Mouse (Mus musculus) limb, embryonic 13.5 days (tissue): ENCODE results near the gene A4galt. TPM values are rescaled to one million over a fixed set of nuclear protein-coding genes. Genes with fewer than 3 reads are reported as not detected.

Source experiments
- ATAC-seq: fragments of 200-750 bp; cut with Nextera tagmentation; 2 replicates; pipeline ENCODE4 v1.8.0; 2017; ENCODE audit warnings: low read depth, moderate number of reproducible peaks, moderate TSS enrichment; ENCODE audit not compliant: low FRiP score
- H3K27ac ChIP-seq: fragments of 300-500 bp; sonication (generic); 2 replicates; pipeline ENCODE4 v1.5.1; 2015; ENCODE audit warnings: inconsistent platforms, mild to moderate bottlenecking, moderate library complexity
- H3K27me3 ChIP-seq: fragments of 300-500 bp; sonication (generic); 2 replicates; pipeline ENCODE4 v1.6.1; 2015; ENCODE audit warnings: mild to moderate bottlenecking, inconsistent platforms
- H3K36me3 ChIP-seq: fragments of 300-500 bp; sonication (generic); 2 replicates; pipeline ENCODE4 v1.6.1; 2015; ENCODE audit warnings: inconsistent platforms, mild to moderate bottlenecking, moderate library complexity
- H3K4me1 ChIP-seq: fragments of 300-500 bp; sonication (generic); 2 replicates; pipeline ENCODE4 v1.6.1; 2015; ENCODE audit warnings: inconsistent platforms
- H3K4me2 ChIP-seq: fragments of 300-500 bp; sonication (generic); replicated peaks from 2 replicates; pipeline ENCODE4 v1.6.1; 2015; ENCODE audit warnings: inconsistent platforms, mild to moderate bottlenecking, moderate library complexity
- H3K4me3 ChIP-seq: fragments of 300-500 bp; sonication (generic); 2 replicates; pipeline ENCODE4 v1.5.1; 2015; ENCODE audit warnings: moderate library complexity, mild to moderate bottlenecking, inconsistent platforms
- H3K9ac ChIP-seq: fragments of 300-500 bp; sonication (generic); 2 replicates; pipeline ENCODE4 v1.6.1; 2015; ENCODE audit warnings: mild to moderate bottlenecking, inconsistent platforms
- H3K9me3 ChIP-seq: fragments of 300-500 bp; sonication (generic); 2 replicates; pipeline ENCODE4 v1.6.1; 2016; ENCODE audit warnings: inconsistent platforms
- WGBS: fragments of 180-500 bp; shearing (Covaris S2); methylation state at CpG from one replicate; pipeline ENCODE4 v1.1.7; 2015; 5-methylcytosine and 5-hydroxymethylcytosine counted together
- polyA plus RNA-seq: library from polyadenylated mRNA; unstranded; fragments of >200 nt; fragmentation: Nextera tagmentation; extraction: Ambion mirVana; gene quantifications from 2 replicates; pipeline ENCODE4 v1.2.1, GENCODE M21; 2015

Gene A4galt
- polyA plus RNA-seq, 1 experiment from 2014 or later = 1.0 TPM

- H3K36me3 ChIP-seq = no peaks in the 10 kb centered on the region
- 62% methylated on average over 13 of the region's 13 CpGs for WGBS
- H3K4me2 ChIP-seq = no peak overlapping the region
- no peak overlapping the region for H3K4me3 ChIP-seq
- ATAC-seq = no peak
- peaks cover 8% of the 10 kb centered on the region for H3K27me3 ChIP-seq
- no peaks in the 10 kb centered on the region for H3K4me1 ChIP-seq
- no peak overlapping the region for H3K9ac ChIP-seq
- no peaks in the 10 kb centered on the region for H3K9me3 ChIP-seq
- no peak overlapping the region for H3K27ac ChIP-seq
Measured at GRCm38 (mm10) chr15:83257906-83258305, 6.3 kb upstream of the A4galt start.

GRCm38 (mm10) chr15:83256491-83256890 lies 4.9 kb upstream of the A4galt start:
- no peak overlapping the region for H3K4me2 ChIP-seq
- ATAC-seq = no peak
- 90% methylated on average over 4 of the region's 4 CpGs for WGBS

GRCm38 (mm10) chr15:83255944-83256343 lies 4.4 kb upstream of the A4galt start:
- ATAC-seq = no peak
- no peak overlapping the region for H3K9ac ChIP-seq
- no peak overlapping the region for H3K4me3 ChIP-seq
- H3K4me1 ChIP-seq = peaks cover 8% of the 10 kb centered on the region
- peaks cover 27% of the 10 kb centered on the region for H3K27me3 ChIP-seq
- H3K27ac ChIP-seq = no peak overlapping the region
- no peaks in the 10 kb centered on the region for H3K36me3 ChIP-seq
- 78% methylated on average over 7 of the region's 7 CpGs for WGBS
- no peaks in the 10 kb centered on the region for H3K9me3 ChIP-seq
- no peak overlapping the region for H3K4me2 ChIP-seq

More at GRCm38 (mm10) chr15:83256491-83256890, 4.9 kb upstream of the A4galt start:
- Histone ChIP-seq H3K9me3 (no peaks in the 10 kb centered on the region), H3K4me3 (no peak overlapping the region), H3K9ac (no peak overlapping the region), H3K4me1 (peaks cover 3% of the 10 kb centered on the region; the same call in 1 of the 2 replicates), H3K27me3 (peaks cover 22% of the 10 kb centered on the region), H3K27ac (no peak overlapping the region), H3K36me3 (no peaks in the 10 kb centered on the region)

GRCm38 (mm10) chr15:83255191-83255782 lies 3.7 kb upstream of the A4galt start:
- H3K36me3 ChIP-seq = no peaks in the 10 kb centered on the region
- WGBS = 91% methylated on average over 4 of the region's 4 CpGs
- H3K9me3 ChIP-seq = no peaks in the 10 kb centered on the region
- no peak for ATAC-seq
- no peak overlapping the region for H3K9ac ChIP-seq
- H3K4me2 ChIP-seq = no peak overlapping the region
- no peak overlapping the region for H3K4me3 ChIP-seq
- peaks cover 34% of the 10 kb centered on the region for H3K27me3 ChIP-seq
- peaks cover 11% of the 10 kb centered on the region for H3K4me1 ChIP-seq
- H3K27ac ChIP-seq = no peak overlapping the region

GRCm38 (mm10) chr15:83254372-83255070 lies 2.9 kb upstream of the A4galt start:
- ATAC-seq = no peak
- Histone ChIP-seq H3K4me1 (peaks cover 11% of the 10 kb centered on the region), H3K9ac (no peak overlapping the region), H3K4me3 (no peak overlapping the region), H3K27ac (no peak overlapping the region), H3K27me3 (peaks cover 42% of the 10 kb centered on the region), H3K36me3 (no peaks in the 10 kb centered on the region), H3K9me3 (no peaks in the 10 kb centered on the region; the same call in 1 of the 2 replicates), H3K4me2 (no peak overlapping the region)
- WGBS = 62% methylated on average over 10 of the region's 10 CpGs

GRCm38 (mm10) chr15:83252060-83252459 lies 486 bp upstream of the A4galt start:
- no peak for ATAC-seq

GRCm38 (mm10) chr15:83250651-83251175 lies 861 bp downstream of the A4galt start:
- Histone ChIP-seq H3K4me1 (peaks cover 24% of the 10 kb centered on the region), H3K9ac (peak overlapping the region; percentile 60), H3K27me3 (peaks cover 45% of the 10 kb centered on the region), H3K36me3 (no peaks in the 10 kb centered on the region), H3K4me2 (peak overlapping the region; percentile 95), H3K4me3 (peak overlapping the region; percentile 56), H3K9me3 (no peaks in the 10 kb centered on the region; the same call in 1 of the 2 replicates), H3K27ac (no peak overlapping the region)
- ATAC-seq = no peak
- 2% methylated on average over 20 of the region's 20 CpGs for WGBS

More at GRCm38 (mm10) chr15:83252060-83252459, 486 bp upstream of the A4galt start:
- H3K27me3 ChIP-seq = peaks cover 45% of the 10 kb centered on the region
- WGBS = 70% methylated on average over 14 of the region's 14 CpGs
- peak overlapping the region; percentile 95; the same call in 1 of the 2 replicates for H3K4me2 ChIP-seq
- H3K9me3 ChIP-seq = no peaks in the 10 kb centered on the region; the same call in 1 of the 2 replicates
- no peak overlapping the region for H3K9ac ChIP-seq
- H3K4me3 ChIP-seq = peak overlapping the region; percentile 56; the same call in 1 of the 2 replicates
- no peaks in the 10 kb centered on the region for H3K36me3 ChIP-seq
- peaks cover 19% of the 10 kb centered on the region for H3K4me1 ChIP-seq
- no peak overlapping the region for H3K27ac ChIP-seq

GRCm38 (mm10) chr15:83249535-83250287 lies 1.9 kb downstream of the A4galt start:
- Histone ChIP-seq H3K9me3 (no peaks in the 10 kb centered on the region; the same call in 1 of the 2 replicates), H3K4me1 (peaks cover 24% of the 10 kb centered on the region), H3K4me3 (no peak overlapping the region), H3K27me3 (peaks cover 45% of the 10 kb centered on the region), H3K9ac (no peak overlapping the region), H3K27ac (no peak overlapping the region), H3K36me3 (no peaks in the 10 kb centered on the region), H3K4me2 (no peak overlapping the region)
- no peak for ATAC-seq
- WGBS = 87% methylated on average over 12 of the region's 12 CpGs

- H3K27me3 ChIP-seq = peaks cover 42% of the 10 kb centered on the region
- no peaks in the 10 kb centered on the region; the same call in 1 of the 2 replicates for H3K9me3 ChIP-seq
- H3K4me1 ChIP-seq = peaks cover 24% of the 10 kb centered on the region
- no peak for ATAC-seq
- no peaks in the 10 kb centered on the region for H3K36me3 ChIP-seq
- WGBS = 48% methylated on average over 14 of the region's 14 CpGs
- H3K27ac ChIP-seq = no peak overlapping the region
- no peak overlapping the region for H3K9ac ChIP-seq
- no peak overlapping the region for H3K4me3 ChIP-seq
- no peak overlapping the region for H3K4me2 ChIP-seq
Measured at GRCm38 (mm10) chr15:83248236-83248844, 3.2 kb downstream of the A4galt start.

- Histone ChIP-seq H3K27me3 (peaks cover 2% of the 10 kb centered on the region), H3K4me2 (no peak overlapping the region), H3K36me3 (no peaks in the 10 kb centered on the region), H3K27ac (no peak overlapping the region), H3K4me3 (no peak overlapping the region), H3K4me1 (peaks cover 13% of the 10 kb centered on the region; the same call in 1 of the 2 replicates), H3K9ac (no peak overlapping the region), H3K9me3 (no peaks in the 10 kb centered on the region)
- WGBS = 50% methylated on average over 3 of the region's 3 CpGs
- no peak for ATAC-seq
Measured at GRCm38 (mm10) chr15:83244371-83244770, 7.2 kb downstream of the A4galt start.

GRCm38 (mm10) chr15:83241961-83242680 lies 9.5 kb downstream of the A4galt start:
- H3K4me1 ChIP-seq = peaks cover 11% of the 10 kb centered on the region; the same call in 1 of the 2 replicates
- no peak overlapping the region for H3K4me2 ChIP-seq
- WGBS = 82% methylated on average over 4 of the region's 4 CpGs
- no peaks in the 10 kb centered on the region for H3K9me3 ChIP-seq
- H3K36me3 ChIP-seq = no peaks in the 10 kb centered on the region
- H3K27ac ChIP-seq = no peak overlapping the region
- no peaks in the 10 kb centered on the region for H3K27me3 ChIP-seq
- no peak for ATAC-seq
- H3K4me3 ChIP-seq = no peak overlapping the region
- H3K9ac ChIP-seq = no peak overlapping the region
